Mouse (Mus musculus) liver, embryonic 15.5 days (tissue): ENCODE data around the gene Msi2. TPM values are rescaled to one million over a fixed set of nuclear protein-coding genes. Genes with fewer than 3 reads are reported as not detected.

Experiments
- ATAC-seq: fragments of 200-750 bp; cut with Nextera tagmentation; 2 replicates; pipeline ENCODE4 v1.8.0; 2017; ENCODE audit warnings: moderate number of reproducible peaks, mild to moderate bottlenecking, moderate library complexity; ENCODE audit not compliant: insufficient read depth
- H3K27ac ChIP-seq: fragments of 300-500 bp; sonication (generic); replicated peaks from 2 replicates; pipeline ENCODE4 v1.5.1; 2015; ENCODE audit warnings: mild to moderate bottlenecking, inconsistent platforms
- H3K27me3 ChIP-seq: fragments of 300-500 bp; sonication (generic); 2 replicates; pipeline ENCODE4 v1.6.1; 2015; ENCODE audit warnings: mild to moderate bottlenecking, inconsistent platforms
- H3K36me3 ChIP-seq: fragments of 300-500 bp; sonication (generic); replicated peaks from 2 replicates; pipeline ENCODE4 v1.6.1; 2015; ENCODE audit warnings: moderate library complexity, mild to moderate bottlenecking, inconsistent platforms
- H3K4me1 ChIP-seq: fragments of 300-500 bp; sonication (generic); replicated peaks from 2 replicates; pipeline ENCODE4 v1.6.1; 2015; ENCODE audit warnings: inconsistent platforms
- H3K4me2 ChIP-seq: fragments of 300-500 bp; sonication (generic); 2 replicates; pipeline ENCODE4 v1.6.1; 2015; ENCODE audit warnings: moderate library complexity, mild to moderate bottlenecking, inconsistent platforms
- H3K4me3 ChIP-seq: fragments of 300-500 bp; sonication (generic); replicated peaks from 2 replicates; pipeline ENCODE4 v1.5.1; 2015; ENCODE audit warnings: mild to moderate bottlenecking, inconsistent platforms
- H3K9ac ChIP-seq: fragments of 300-500 bp; sonication (generic); 2 replicates; pipeline ENCODE4 v1.6.1; 2015; ENCODE audit warnings: moderate library complexity, mild to moderate bottlenecking, inconsistent platforms
- H3K9me3 ChIP-seq: fragments of 300-500 bp; sonication (generic); replicated peaks from 2 replicates; pipeline ENCODE4 v1.6.1; 2016; ENCODE audit warnings: inconsistent platforms
- WGBS: fragments of 180-500 bp; shearing (Covaris S2); methylation state at CpG from one replicate; pipeline ENCODE4 v1.1.7; 2015; ENCODE audit warnings: mixed read lengths; ENCODE audit not compliant: insufficient replicate concordance; 5-methylcytosine and 5-hydroxymethylcytosine counted together
- polyA plus RNA-seq: library from polyadenylated mRNA; unstranded; fragments of >200 nt; fragmentation: Nextera tagmentation; extraction: Ambion mirVana; gene quantifications from 2 replicates; pipeline ENCODE4 v1.2.1, GENCODE M21; 2015

Msi2 gene
- polyA plus RNA-seq, 1 experiment from 2014 or later, result 3.1 TPM

- no peak overlapping the region for H3K9ac ChIP-seq
- WGBS, result 70% methylated on average over 9 of the region's 9 CpGs
- H3K27me3 ChIP-seq, result no peaks in the 10 kb centered on the region
- no peaks in the 10 kb centered on the region for H3K9me3 ChIP-seq
- peaks cover 21% of the 10 kb centered on the region; the same call in 1 of the 2 replicates for H3K36me3 ChIP-seq
- H3K4me3 ChIP-seq, result no peak overlapping the region
- H3K27ac ChIP-seq, result no peak overlapping the region
- no peak for ATAC-seq
- H3K4me2 ChIP-seq, result no peak overlapping the region
- peaks cover 25% of the 10 kb centered on the region for H3K4me1 ChIP-seq
These were observed 44.2 kb downstream of the Msi2 start for GRCm38 (mm10) chr11:88674075-88674474.

DNA sequence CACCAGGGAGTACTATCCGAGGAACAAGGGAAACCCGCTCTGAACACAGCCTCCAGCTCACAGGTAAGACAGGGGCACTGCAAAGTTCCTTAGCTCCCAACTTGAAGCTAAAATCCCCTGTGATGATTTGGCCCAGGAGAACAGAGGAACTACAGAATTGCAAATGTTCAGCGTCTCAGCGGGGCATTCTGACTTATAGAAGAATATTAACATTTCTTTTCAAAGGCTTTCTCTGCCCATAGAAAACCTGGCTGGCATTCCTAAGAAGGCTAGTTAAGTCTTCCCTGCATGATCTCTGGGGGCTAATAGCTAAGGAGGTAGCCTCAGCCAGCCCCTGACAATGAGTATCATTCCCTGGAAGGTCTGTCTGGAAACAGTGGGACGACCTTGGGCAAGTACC lies 47.4 kb downstream of the Msi2 start:
- WGBS, result 87% methylated on average over 5 of the region's 5 CpGs
- Histone ChIP-seq H3K4me2 (no peak overlapping the region), H3K9me3 (no peaks in the 10 kb centered on the region), H3K9ac (no peak overlapping the region), H3K36me3 (peaks cover 21% of the 10 kb centered on the region; the same call in 1 of the 2 replicates), H3K4me1 (peaks cover 14% of the 10 kb centered on the region), H3K27ac (no peak overlapping the region), H3K27me3 (no peaks in the 10 kb centered on the region), H3K4me3 (no peak overlapping the region)
- no peak for ATAC-seq

DNA sequence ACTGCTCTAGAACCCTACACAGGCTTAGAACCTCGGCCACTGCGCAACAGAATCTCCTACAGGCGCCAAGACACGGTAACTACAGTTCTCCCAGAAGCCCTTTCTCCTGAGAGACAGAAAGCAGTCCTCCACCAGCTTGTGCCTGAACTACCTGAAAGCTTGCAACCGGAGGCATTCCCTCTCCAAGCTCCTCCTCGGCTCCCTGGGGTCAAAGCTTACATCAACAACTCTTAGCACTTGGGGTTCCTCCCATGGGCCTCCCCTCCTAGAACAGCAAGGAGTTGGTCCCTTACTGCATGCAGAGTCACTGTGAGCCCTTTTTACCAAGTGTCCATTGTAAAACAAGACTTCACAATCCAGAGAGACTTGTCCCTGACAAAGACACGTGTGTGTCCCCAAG lies 49.2 kb downstream of the Msi2 start:
- peaks cover 16% of the 10 kb centered on the region; the same call in 1 of the 2 replicates for H3K36me3 ChIP-seq
- no peak overlapping the region for H3K27ac ChIP-seq
- 0 out of 2 replicates have a peak, but pooled peaks cover 5% of the 10 kb centered on the region for H3K4me1 ChIP-seq
- H3K27me3 ChIP-seq, result no peaks in the 10 kb centered on the region
- no peak overlapping the region for H3K4me3 ChIP-seq
- H3K9me3 ChIP-seq, result no peaks in the 10 kb centered on the region
- WGBS, result 80% methylated on average over 7 of the region's 7 CpGs
- no peak overlapping the region for H3K4me2 ChIP-seq
- ATAC-seq, result no peak
- no peak overlapping the region for H3K9ac ChIP-seq

DNA sequence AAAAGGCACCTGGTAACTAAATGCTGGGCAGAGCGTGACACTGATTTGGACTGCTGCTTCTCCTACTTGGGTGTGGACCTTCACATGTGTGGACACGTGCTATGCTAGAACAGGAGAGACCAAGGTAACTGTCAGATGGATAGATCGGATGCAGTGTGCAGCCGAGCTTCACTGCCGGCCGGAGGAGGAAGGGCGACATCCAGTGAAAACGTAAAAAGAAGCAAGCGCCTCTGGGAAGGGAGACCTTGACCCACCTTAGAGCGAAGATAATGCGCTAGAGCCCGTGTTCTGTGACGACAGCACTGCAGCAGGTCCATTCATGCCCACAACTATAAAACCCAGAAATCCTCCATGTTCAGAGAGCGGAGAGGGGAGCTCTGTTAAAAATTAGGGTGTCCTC lies 50.0 kb downstream of the Msi2 start:
- Histone ChIP-seq H3K9me3 (no peaks in the 10 kb centered on the region), H3K4me3 (no peak overlapping the region), H3K9ac (no peak overlapping the region), H3K4me1 (0 out of 2 replicates have a peak, but pooled peaks cover 5% of the 10 kb centered on the region), H3K27ac (no peak overlapping the region), H3K4me2 (no peak overlapping the region), H3K36me3 (peaks cover 16% of the 10 kb centered on the region; the same call in 1 of the 2 replicates), H3K27me3 (no peaks in the 10 kb centered on the region)
- 84% methylated on average over 14 of the region's 14 CpGs for WGBS
- ATAC-seq, result no peak

DNA sequence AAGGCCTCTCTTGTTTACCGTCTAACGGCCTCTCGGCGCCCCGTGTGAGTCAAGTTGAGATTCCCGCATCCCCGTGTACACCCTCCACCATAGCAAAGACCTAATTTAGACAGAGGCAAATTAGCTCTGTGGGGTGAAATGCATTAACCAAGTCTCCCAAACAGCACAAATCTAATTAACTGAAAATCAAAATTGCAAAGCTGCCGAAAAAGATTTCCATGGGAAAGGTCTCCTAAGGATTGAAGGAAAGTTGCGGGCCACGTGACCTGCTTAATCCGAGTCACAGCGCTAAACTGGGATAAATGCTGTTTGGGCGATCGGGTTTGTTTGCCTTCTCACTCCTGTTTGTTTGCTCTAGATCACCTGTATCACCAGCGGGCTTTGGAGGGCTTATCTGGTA lies 52.5 kb downstream of the Msi2 start:
- H3K27me3 ChIP-seq, result no peaks in the 10 kb centered on the region
- 83% methylated on average over 15 of the region's 15 CpGs for WGBS
- peaks cover 9% of the 10 kb centered on the region; the same call in 1 of the 2 replicates for H3K4me1 ChIP-seq
- no peak overlapping the region for H3K4me2 ChIP-seq
- no peak overlapping the region for H3K9ac ChIP-seq
- ATAC-seq, result no peak
- H3K36me3 ChIP-seq, result peaks cover 3% of the 10 kb centered on the region; the same call in 1 of the 2 replicates
- no peaks in the 10 kb centered on the region for H3K9me3 ChIP-seq
- no peak overlapping the region for H3K4me3 ChIP-seq
- no peak overlapping the region for H3K27ac ChIP-seq

GRCm38 (mm10) chr11:88661444-88662180 lies 56.7 kb downstream of the Msi2 start:
- no peak overlapping the region for H3K9ac ChIP-seq
- peak; percentile 51; the same call in 1 of the 2 replicates for ATAC-seq
- no peaks in the 10 kb centered on the region for H3K27me3 ChIP-seq
- H3K27ac ChIP-seq, result no peak overlapping the region
- 53% methylated on average over 11 of the region's 11 CpGs for WGBS
- H3K4me1 ChIP-seq, result peaks cover 3% of the 10 kb centered on the region; the same call in 1 of the 2 replicates
- H3K4me2 ChIP-seq, result no peak overlapping the region
- H3K36me3 ChIP-seq, result no peaks in the 10 kb centered on the region; the same call in 1 of the 2 replicates
- H3K4me3 ChIP-seq, result no peak overlapping the region
- H3K9me3 ChIP-seq, result no peaks in the 10 kb centered on the region

- no peak overlapping the region for H3K9ac ChIP-seq
- peaks cover 3% of the 10 kb centered on the region; the same call in 1 of the 2 replicates for H3K4me1 ChIP-seq
- ATAC-seq, result no peak
- H3K4me2 ChIP-seq, result no peak overlapping the region
- WGBS, result 74% methylated on average over 9 of the region's 9 CpGs
- H3K36me3 ChIP-seq, result no peaks in the 10 kb centered on the region; the same call in 1 of the 2 replicates
- H3K27ac ChIP-seq, result no peak overlapping the region
- no peaks in the 10 kb centered on the region for H3K9me3 ChIP-seq
- no peaks in the 10 kb centered on the region for H3K27me3 ChIP-seq
- no peak overlapping the region for H3K4me3 ChIP-seq
These were observed 57.9 kb downstream of the Msi2 start for GRCm38 (mm10) chr11:88660404-88660803.

GRCm38 (mm10) chr11:88658926-88659325 lies 59.4 kb downstream of the Msi2 start:
- ATAC-seq, result no peak
- H3K9ac ChIP-seq, result no peak overlapping the region
- H3K27me3 ChIP-seq, result no peaks in the 10 kb centered on the region
- H3K9me3 ChIP-seq, result no peaks in the 10 kb centered on the region
- H3K4me2 ChIP-seq, result no peak overlapping the region
- no peak overlapping the region for H3K4me3 ChIP-seq
- H3K27ac ChIP-seq, result no peak overlapping the region
- no peaks in the 10 kb centered on the region; the same call in 1 of the 2 replicates for H3K36me3 ChIP-seq
- WGBS, result 77% methylated on average over 5 of the region's 5 CpGs
- H3K4me1 ChIP-seq, result peaks cover 9% of the 10 kb centered on the region; the same call in 1 of the 2 replicates

- Histone ChIP-seq H3K4me3 (no peak overlapping the region), H3K4me2 (no peak overlapping the region), H3K36me3 (no peaks in the 10 kb centered on the region), H3K27me3 (no peaks in the 10 kb centered on the region), H3K9ac (no peak overlapping the region), H3K9me3 (no peaks in the 10 kb centered on the region), H3K27ac (no peak overlapping the region), H3K4me1 (0 out of 2 replicates have a peak, but pooled peaks cover 5% of the 10 kb centered on the region)
- 78% methylated on average over 8 of the region's 8 CpGs for WGBS
- no peak for ATAC-seq
These were observed 62.5 kb downstream of the Msi2 start for GRCm38 (mm10) chr11:88655786-88656185.

GRCm38 (mm10) chr11:88655214-88655566 lies 63.1 kb downstream of the Msi2 start:
- H3K4me3 ChIP-seq, result no peak overlapping the region
- ATAC-seq, result no peak
- 74% methylated on average over 3 of the region's 3 CpGs for WGBS
- no peak overlapping the region for H3K4me2 ChIP-seq
- no peak overlapping the region for H3K27ac ChIP-seq
- no peak overlapping the region for H3K9ac ChIP-seq
- H3K4me1 ChIP-seq, result 0 out of 2 replicates have a peak, but pooled peaks cover 5% of the 10 kb centered on the region
- H3K27me3 ChIP-seq, result no peaks in the 10 kb centered on the region
- no peaks in the 10 kb centered on the region for H3K9me3 ChIP-seq
- no peaks in the 10 kb centered on the region for H3K36me3 ChIP-seq

- no peak overlapping the region for H3K9ac ChIP-seq
- 69% methylated on average over 18 of the region's 18 CpGs for WGBS
- H3K27ac ChIP-seq, result no peak overlapping the region
- H3K27me3 ChIP-seq, result no peaks in the 10 kb centered on the region
- ATAC-seq, result peak; percentile 49; the same call in 1 of the 2 replicates
- no peak overlapping the region for H3K4me2 ChIP-seq
- H3K4me1 ChIP-seq, result 0 out of 2 replicates have a peak, but pooled peaks cover 5% of the 10 kb centered on the region
- no peaks in the 10 kb centered on the region for H3K36me3 ChIP-seq
- H3K4me3 ChIP-seq, result no peak overlapping the region
- no peaks in the 10 kb centered on the region for H3K9me3 ChIP-seq
These were observed 63.7 kb downstream of the Msi2 start for GRCm38 (mm10) chr11:88654391-88655213.
